Mouse (Mus musculus) Muller cell, postnatal 12 days (primary cell): ENCODE measurements around the gene Tut4.

Experiments used
- DNase-seq: peaks from one replicate; pipeline ENCODE4 v3.0.0-alpha.2; 2015; ENCODE audit errors: inconsistent ontology term

Tut4 gene

GRCm38 (mm10) chr4:108503023-108503422 is 43.8 kb downstream of the Tut4 start:
- no peak for DNase-seq

GRCm38 (mm10) chr4:108539701-108540100 is 80.5 kb downstream of the Tut4 start:
- no peak for DNase-seq

- DNase-seq, result peak; percentile 17
Observed at GRCm38 (mm10) chr4:108565026-108565425, 105.8 kb downstream of the Tut4 start.

- DNase-seq, result no peak
Observed at GRCm38 (mm10) chr4:108572644-108573043, 113.4 kb downstream of the Tut4 start.

- peak; percentile 99 for DNase-seq
Observed at GRCm38 (mm10) chr4:108578840-108579742, 119.9 kb downstream of the Tut4 start, which contains the start of the genes Prpf38a and Orc1. Gene Prpf38a (minus strand): TSS chr4:108579336. Gene Orc1 (plus strand): TSS chr4:108579423.

- DNase-seq, result no peak
Observed at GRCm38 (mm10) chr4:108579743-108580411, 120.7 kb downstream of the Tut4 start.

- DNase-seq, result no peak
Observed at GRCm38 (mm10) chr4:108593376-108593775, 134.2 kb downstream of the Tut4 start.

GRCm38 (mm10) chr4:108595785-108596184 is 136.6 kb downstream of the Tut4 start:
- DNase-seq, result no peak

GRCm38 (mm10) chr4:108598306-108598705 is 139.1 kb downstream of the Tut4 start:
- peak; percentile 20 for DNase-seq

GRCm38 (mm10) chr4:108601870-108602269 is 142.6 kb downstream of the Tut4 start:
- DNase-seq, result no peak

- DNase-seq, result no peak
Observed at GRCm38 (mm10) chr4:108608651-108609050, 149.4 kb downstream of the Tut4 start.
